Mouse (Mus musculus) C2C12 (cell line): ENCODE measurements around the gene Galntl6. TPM values are rescaled to one million over a fixed set of nuclear protein-coding genes. Genes with fewer than 3 reads are reported as not detected.

Experiments
- H3K27me3 ChIP-seq: one replicate; pipeline ENCODE4 v1.6.1; 2011; ENCODE audit not compliant: control insufficient read depth, insufficient read depth, insufficient read length
- H3K36me3 ChIP-seq: one replicate; pipeline ENCODE4 v1.6.1; 2011; ENCODE audit not compliant: control insufficient read depth, insufficient read depth
- H3K4me3 ChIP-seq: one replicate; pipeline ENCODE4 v1.5.1; 2011; ENCODE audit warnings: mild to moderate bottlenecking, control low read depth; ENCODE audit not compliant: poor library complexity, insufficient read depth, severe bottlenecking
- H3K79me2 ChIP-seq: one replicate; pipeline ENCODE4 v1.6.1; 2011; ENCODE audit not compliant: control insufficient read depth, insufficient read depth
- H3K79me3 ChIP-seq: one replicate; pipeline ENCODE4 v1.6.1; 2011; ENCODE audit warnings: low read depth, control low read depth
- H3ac ChIP-seq: one replicate; pipeline ENCODE3; 2011; ENCODE audit warnings: low read depth; ENCODE audit not compliant: control insufficient read depth, insufficient read length
- CEBPB ChIP-seq: IDR thresholded peaks from one replicate; pipeline ENCODE4 v1.6.1; 2011; ENCODE audit warnings: low read depth, mild to moderate bottlenecking, control low read depth, moderate library complexity
- CTCF ChIP-seq: IDR thresholded peaks from one replicate; pipeline ENCODE4 v1.5.1; 2011; ENCODE audit not compliant: control insufficient read depth, insufficient read depth, insufficient read length
- FOSL1 ChIP-seq: IDR thresholded peaks from one replicate; pipeline ENCODE4 v1.8.0; 2011; ENCODE audit warnings: mild to moderate bottlenecking, low read length; ENCODE audit not compliant: poor library complexity, insufficient read depth, severe bottlenecking
- MAX ChIP-seq: IDR thresholded peaks from one replicate; pipeline ENCODE4 v1.6.1; 2011; ENCODE audit warnings: mild to moderate bottlenecking, control low read depth
- MYOD1 ChIP-seq: IDR thresholded peaks from one replicate; pipeline ENCODE4 v1.6.1; 2011; ENCODE audit warnings: low read depth; ENCODE audit not compliant: control insufficient read depth, insufficient read length
- MYOG ChIP-seq: IDR thresholded peaks from one replicate; pipeline ENCODE4 v1.6.1; 2011; ENCODE audit not compliant: control insufficient read depth, insufficient read length; ENCODE audit errors: extremely low read depth
- USF1 ChIP-seq: IDR thresholded peaks from one replicate; pipeline ENCODE4 v1.6.1; 2011; ENCODE audit warnings: low read depth, mild to moderate bottlenecking, control low read depth, moderate library complexity
- polyA plus RNA-seq: library from polyadenylated mRNA; unstranded; fragments of >200 nt; fragmentation: generic; extraction: Trizol; gene quantifications from one replicate; pipeline ENCODE4 v1.2.1, GENCODE M21; 2012; ENCODE audit warnings: missing spikeins

The Galntl6 gene
- polyA plus RNA-seq, 1 experiment, result not detected

DNA sequence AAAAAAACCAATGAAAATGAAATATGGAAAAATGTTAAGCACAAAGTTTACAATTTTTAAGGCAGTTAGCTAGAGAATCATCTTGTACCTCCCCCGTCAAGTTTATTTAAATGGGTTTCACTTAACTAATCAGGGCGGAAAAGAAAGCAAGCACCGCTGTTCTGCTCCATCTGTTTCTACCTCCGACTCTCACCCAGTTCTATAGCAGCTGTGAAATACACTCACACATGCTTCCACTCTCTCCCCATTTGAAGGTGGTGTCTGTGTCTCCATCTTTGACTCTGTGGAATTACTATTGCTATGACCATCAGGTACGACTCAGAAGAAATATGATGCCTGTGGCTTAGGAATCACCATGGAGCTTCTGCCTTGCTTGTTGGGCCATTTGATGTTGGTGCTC is 1019.1 kb downstream of the Galntl6 start:
- TF ChIP-seq MAX, result no peak
- no peak for TF ChIP-seq CTCF
- no peak for TF ChIP-seq CEBPB
- no peak for TF ChIP-seq MYOD1
- no peak for TF ChIP-seq USF1
- no peak for TF ChIP-seq FOSL1
- TF ChIP-seq MYOG, result no peak
- H3K79me3 ChIP-seq, result no peaks in the 10 kb centered on the region
- H3ac ChIP-seq, result no peak overlapping the region
- no peaks in the 10 kb centered on the region for H3K79me2 ChIP-seq
- no peak overlapping the region for H3K4me3 ChIP-seq
- peaks cover 4% of the 10 kb centered on the region for H3K27me3 ChIP-seq
- H3K36me3 ChIP-seq, result no peaks in the 10 kb centered on the region

DNA sequence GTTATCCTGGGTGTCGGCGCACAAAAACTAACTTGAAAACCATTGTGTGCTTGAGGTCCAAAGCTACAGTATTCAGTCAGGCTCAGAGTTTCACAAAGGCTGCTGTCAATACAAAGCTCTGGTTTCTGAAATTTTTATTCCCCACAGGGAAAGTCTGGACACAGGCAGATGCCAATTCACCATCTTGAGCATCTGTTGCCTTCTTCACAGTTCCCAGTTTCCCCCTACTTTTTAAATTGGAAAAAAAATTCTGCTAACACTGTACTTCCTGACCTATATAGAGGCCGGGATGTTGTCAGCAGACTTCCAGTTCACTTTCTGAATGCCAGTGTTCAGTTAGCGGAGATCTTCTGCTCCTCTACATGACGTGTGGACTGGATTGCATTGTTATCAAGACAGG is 1020.3 kb downstream of the Galntl6 start:
- Histone ChIP-seq H3K27me3 (peaks cover 4% of the 10 kb centered on the region), H3K79me3 (no peaks in the 10 kb centered on the region), H3K79me2 (no peaks in the 10 kb centered on the region), H3K36me3 (no peaks in the 10 kb centered on the region), H3ac (no peak overlapping the region), H3K4me3 (no peak overlapping the region)
- TF ChIP-seq MAX (no peak), CEBPB (no peak), MYOG (no peak), MYOD1 (no peak), CTCF (no peak), USF1 (no peak), FOSL1 (no peak)

DNA sequence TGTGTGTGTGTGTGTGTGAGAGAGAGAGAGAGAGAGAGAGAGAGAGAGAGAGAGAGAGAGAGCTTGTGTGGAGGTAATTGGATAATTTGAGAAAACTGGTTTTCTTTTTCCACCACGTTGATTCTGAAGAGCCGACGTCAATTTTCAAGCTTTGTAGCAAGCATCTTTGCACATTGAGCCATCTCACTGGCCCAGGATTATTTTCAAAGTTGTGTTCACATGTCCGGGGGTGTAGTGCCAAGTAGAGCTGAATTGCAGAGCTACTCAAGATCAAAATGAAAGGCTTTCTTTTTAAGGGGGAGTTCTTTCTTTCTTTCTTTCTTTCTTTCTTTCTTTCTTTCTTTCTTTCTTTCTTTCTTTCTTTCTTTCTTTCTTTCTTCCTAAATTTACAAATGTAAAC is 1022.3 kb downstream of the Galntl6 start:
- peaks cover 4% of the 10 kb centered on the region for H3K27me3 ChIP-seq
- no peak overlapping the region for H3ac ChIP-seq
- no peak for TF ChIP-seq CEBPB
- TF ChIP-seq CTCF, result no peak
- no peak for TF ChIP-seq FOSL1
- TF ChIP-seq MAX, result no peak
- no peak for TF ChIP-seq USF1
- no peak for TF ChIP-seq MYOD1
- no peak for TF ChIP-seq MYOG
- no peak overlapping the region for H3K4me3 ChIP-seq
- no peaks in the 10 kb centered on the region for H3K79me2 ChIP-seq
- no peaks in the 10 kb centered on the region for H3K79me3 ChIP-seq
- H3K36me3 ChIP-seq, result no peaks in the 10 kb centered on the region

DNA sequence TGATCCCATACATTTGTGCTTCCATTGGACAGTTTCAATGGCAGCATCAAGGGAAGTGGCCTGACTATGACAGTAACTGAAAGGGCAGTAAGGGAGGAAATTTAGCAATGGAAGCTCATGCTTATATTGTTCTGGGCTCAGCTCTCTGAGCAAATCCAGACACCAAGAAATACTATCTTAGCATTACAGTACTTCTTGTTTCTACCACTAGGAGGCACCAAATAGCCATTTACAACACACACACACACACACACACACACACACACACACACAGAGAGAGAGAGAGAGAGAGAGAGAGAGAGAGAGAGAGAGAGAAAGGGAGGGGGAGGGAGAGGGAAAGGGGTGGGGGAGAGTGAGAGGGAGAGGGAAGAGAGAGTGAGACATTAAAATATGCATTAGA is 1023.6 kb downstream of the Galntl6 start:
- TF ChIP-seq MYOG, result no peak
- no peak for TF ChIP-seq CTCF
- TF ChIP-seq MAX, result no peak
- TF ChIP-seq CEBPB, result no peak
- no peak for TF ChIP-seq FOSL1

GRCm38 (mm10) chr8:57879452-57879851 is 1033.0 kb downstream of the Galntl6 start:
- no peaks in the 10 kb centered on the region for H3K36me3 ChIP-seq
- no peaks in the 10 kb centered on the region for H3K27me3 ChIP-seq
- no peak overlapping the region for H3K4me3 ChIP-seq
- no peaks in the 10 kb centered on the region for H3K79me3 ChIP-seq
- no peaks in the 10 kb centered on the region for H3K79me2 ChIP-seq
- TF ChIP-seq MYOG (no peak), MAX (no peak), MYOD1 (no peak), USF1 (no peak), CTCF (no peak), FOSL1 (no peak), CEBPB (no peak)
- H3ac ChIP-seq, result no peak overlapping the region

More for the DNA sequence above, 1023.6 kb downstream of the Galntl6 start:
- H3K79me3 ChIP-seq, result no peaks in the 10 kb centered on the region
- no peaks in the 10 kb centered on the region for H3K79me2 ChIP-seq
- H3K27me3 ChIP-seq, result peaks cover 4% of the 10 kb centered on the region
- no peaks in the 10 kb centered on the region for H3K36me3 ChIP-seq
- no peak overlapping the region for H3K4me3 ChIP-seq
- H3ac ChIP-seq, result no peak overlapping the region

DNA sequence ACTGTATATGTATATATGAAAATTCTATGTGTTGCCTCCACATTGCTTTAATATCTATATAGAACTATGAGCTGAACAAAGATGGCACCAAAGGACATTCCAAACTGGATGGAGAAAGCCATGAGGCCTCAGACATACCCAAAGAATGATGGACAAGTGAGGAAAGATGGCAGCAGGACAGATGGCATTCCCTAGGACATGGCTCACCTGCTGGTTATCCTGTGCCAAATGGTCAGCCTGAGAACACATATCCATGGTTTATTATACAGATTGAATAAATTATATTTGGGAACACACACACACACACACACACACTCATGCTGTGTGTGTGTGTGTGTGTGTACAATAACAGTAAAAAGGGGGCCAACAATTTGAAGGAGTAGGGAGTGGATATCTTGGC is 1063.4 kb downstream of the Galntl6 start:
- Histone ChIP-seq H3K36me3 (no peaks in the 10 kb centered on the region), H3K4me3 (no peak overlapping the region), H3K79me3 (no peaks in the 10 kb centered on the region), H3ac (no peak overlapping the region), H3K79me2 (no peaks in the 10 kb centered on the region), H3K27me3 (peaks cover 12% of the 10 kb centered on the region)
- no peak for TF ChIP-seq MYOG
- no peak for TF ChIP-seq CTCF
- TF ChIP-seq USF1, result no peak
- TF ChIP-seq FOSL1, result no peak
- TF ChIP-seq MYOD1, result no peak
- TF ChIP-seq CEBPB, result no peak
- no peak for TF ChIP-seq MAX
